Mouse (Mus musculus) cerebellum, adult 2 months (tissue): ENCODE results near the gene Slc5a10.

Source experiments
- CTCF ChIP-seq: fragments of 200-500 bp; IDR thresholded peaks from 2 replicates; pipeline ENCODE4 v1.5.1; 2011; ENCODE audit warnings: low read depth, mild to moderate bottlenecking, control low read depth, low read length, moderate library complexity, borderline replicate concordance; ENCODE audit not compliant: insufficient read depth
- POLR2A ChIP-seq: fragments of 200-500 bp; IDR thresholded peaks from 2 replicates; pipeline ENCODE4 v1.6.1; 2011; ENCODE audit warnings: low read length, control low read depth, borderline replicate concordance; ENCODE audit not compliant: insufficient read depth

- TF ChIP-seq CTCF, result no peak
- TF ChIP-seq POLR2A, result no peak
Measured at GRCm38 (mm10) chr11:61715130-61715529, 5.5 kb downstream of the Slc5a10 start.
